Comparison of ENCODE assay signal across 9 mouse cellular contexts in genomic region chr6:28422651-28423290, GRCm38 (mm10). TPM values are rescaled to one million over a fixed set of nuclear protein-coding genes. Genes with fewer than 3 reads are reported as not detected.
DNase-seq lines count a peak whose midpoint lies in the region; ATAC-seq and TF ChIP-seq lines count a peak whose summit lies in the region.
"Had no signal": no experiment of that assay in that cellular context is flagged by ENCODE, and none has a peak within 500 bp of the region (broad histone marks: within the 10 kb centered on the region; RNA-seq: fewer than 3 reads in every experiment).

No protein-coding gene starts in this region.

- H3K9me3 ChIP-seq in heart, embryonic 11.5 days (replicated peaks; ENCODE audit: control insufficient read depth, low read length) = no peaks in the 10 kb centered on the region
- no peaks in the 10 kb centered on the region for H3K9me3 ChIP-seq in ES-Bruce4 (replicated peaks; ENCODE audit: control insufficient read depth, insufficient read depth, low read length, poor library complexity, severe bottlenecking)
- no peaks in the 10 kb centered on the region for H3K9me3 ChIP-seq in forebrain, postnatal 0 days (ENCODE audit: low read length)

- no peak overlapping the region for H3K27ac ChIP-seq in heart, embryonic 11.5 days (ENCODE audit: low read depth, low read length)
- no peak overlapping the region for H3K27ac ChIP-seq in ES-Bruce4 (ENCODE audit: insufficient read depth, low read length)
- peak overlapping the region; percentile 80; the same call in 1 of the 2 replicates for H3K27ac ChIP-seq in forebrain, postnatal 0 days (ENCODE audit: low read depth, low read length)
- H3K27ac ChIP-seq in macrophage = peak overlapping the region; percentile 35; the same call in 1 of the 2 replicates

- H3K79me2 ChIP-seq in macrophage (ENCODE audit: inconsistent target) = peaks cover 60% of the 10 kb centered on the region

- no peaks in the 10 kb centered on the region for H3K27me3 ChIP-seq in heart, embryonic 11.5 days (ENCODE audit: control insufficient read depth, insufficient read depth, low read length)
- H3K27me3 ChIP-seq in ES-Bruce4 (ENCODE audit: control insufficient read depth, insufficient read depth, low read length, poor library complexity, severe bottlenecking) = no peaks in the 10 kb centered on the region
- no peaks in the 10 kb centered on the region for H3K27me3 ChIP-seq in forebrain, postnatal 0 days (ENCODE audit: insufficient read depth, low read length)

- 68% methylated on average over 15 of the region's 15 CpGs for WGBS in heart, embryonic 11.5 days (ENCODE audit: insufficient replicate concordance)
- WGBS in forebrain, postnatal 0 days = 69% methylated on average over 15 of the region's 15 CpGs
- WGBS in macrophage (ENCODE audit: missing documents) = 77% methylated on average over 10 of the region's 15 CpGs

- DNase-seq in heart, postnatal 10 days = no peak
- DNase-seq in forebrain, postnatal 0 days = no peak
- DNase-seq in right cerebral cortex, adult 2 months (ENCODE audit: low spot score in 2 of 2) = no peak
- DNase-seq in layer of hippocampus, adult 9-11 months = no peak
- DNase-seq in thymus, postnatal 25 days = no peak

- TF ChIP-seq CTCF in ES-Bruce4 (IDR thresholded peaks at IDR 0.05; ENCODE audit: low read depth, low read length) = no peak
- no peak for TF ChIP-seq CTCF in forebrain, postnatal 0 days (IDR thresholded peaks at IDR 0.05; ENCODE audit: low read depth)

- H3K36me3 ChIP-seq in heart, embryonic 11.5 days (ENCODE audit: control insufficient read depth, insufficient read depth, low read length) = peaks cover 30% of the 10 kb centered on the region
- peaks cover 5% of the 10 kb centered on the region; the same call in 1 of the 2 replicates for H3K36me3 ChIP-seq in ES-Bruce4 (ENCODE audit: control insufficient read depth, insufficient read depth, low read length, poor library complexity, severe bottlenecking)
- peaks cover 38% of the 10 kb centered on the region for H3K36me3 ChIP-seq in forebrain, postnatal 0 days (ENCODE audit: insufficient read depth)
- H3K36me3 ChIP-seq in macrophage (ENCODE audit: inconsistent target) = peaks cover 29% of the 10 kb centered on the region

- H3K4me3 ChIP-seq in heart, embryonic 11.5 days (ENCODE audit: low read depth, low read length) = peak overlapping the region; percentile 95
- H3K4me3 ChIP-seq in ES-Bruce4 (ENCODE audit: low read depth, low read length) (no peak overlapping the region), macrophage (ENCODE audit: inconsistent target) (peak overlapping the region; percentile 14; the same call in 1 of the 2 replicates)
- H3K4me3 ChIP-seq in forebrain, postnatal 0 days (ENCODE audit: low read depth, low read length) = peak overlapping the region; percentile 86

- TF ChIP-seq EP300 in ES-Bruce4 (IDR thresholded peaks at IDR 0.05; ENCODE audit: insufficient read depth, low read depth, low read length) = no peak

- 0 out of 2 replicates have a peak overlapping the region, but pooled peaks have one; percentile 22 for H3K9ac ChIP-seq in heart, embryonic 11.5 days (ENCODE audit: low read depth, low read length)
- peak overlapping the region; percentile 97; the same call in 1 of the 2 replicates for H3K9ac ChIP-seq in ES-Bruce4 (ENCODE audit: low read depth, poor library complexity, severe bottlenecking)
- no peak overlapping the region for H3K9ac ChIP-seq in forebrain, postnatal 0 days

- peaks cover 31% of the 10 kb centered on the region for H3K4me1 ChIP-seq in heart, embryonic 11.5 days (ENCODE audit: control insufficient read depth, insufficient read depth, low read length)
- no peaks in the 10 kb centered on the region for H3K4me1 ChIP-seq in ES-Bruce4 (ENCODE audit: control insufficient read depth, insufficient read depth, low read length)
- peaks cover 24% of the 10 kb centered on the region for H3K4me1 ChIP-seq in forebrain, postnatal 0 days (ENCODE audit: insufficient read depth)

- TF ChIP-seq POLR2A in ES-Bruce4 (IDR thresholded peaks at IDR 0.05; ENCODE audit: insufficient read depth, low read length) = no peak

- intact Hi-C loops in heart, postnatal 10 days (cut with DNase I) = loop anchor here (5.0 to 10.0 kb wide), 3 partner anchors 55 to 602 kb away; partner anchors contain the start of gene Snd1

- peak; percentile 1; the same call in 1 of the 2 replicates for ATAC-seq in heart, embryonic 11.5 days (replicated peaks; ENCODE audit: insufficient number of reproducible peaks, low FRiP score, low TSS enrichment)
- no peak for ATAC-seq in forebrain, postnatal 0 days

- peak overlapping the region; percentile 56 for H3K4me2 ChIP-seq in heart, embryonic 11.5 days
- peak overlapping the region; percentile 74 for H3K4me2 ChIP-seq in forebrain, postnatal 0 days (ENCODE audit: low read depth)

RNA-seq across cellular contexts. Expression of gene Arf5, which starts 0.6 kb away (rescaled TPM):
- 243 and 281 TPM in 2 replicates for polyA plus RNA-seq in heart, embryonic 11.5 days (2014; fragmentation: Nextera tagmentation; extraction: Ambion mirVana)
- total RNA-seq in heart, postnatal 10 days (2021) = 100 to 1,000 TPM; 205 TPM
- polyA plus RNA-seq in ES-Bruce4 (2011; ENCODE audit: insufficient read depth, insufficient read length, low read depth, missing spikeins) = 128 and 130 TPM in 2 replicates
- total RNA-seq in forebrain, postnatal 0 days (2014; rRNA removed) = 292 and 346 TPM in 2 replicates
- 536 and 587 TPM in 2 replicates for polyA plus RNA-seq in forebrain, postnatal 0 days (2015; fragmentation: Nextera tagmentation; extraction: Ambion mirVana)
- 10 to 100 TPM; 14.8 to 96.9 (median 38.8) TPM for total RNA-seq in macrophage (2018; cell fraction: chromatin; rRNA removed)
- total RNA-seq in macrophage (2018; cell fraction: cytosol; rRNA removed) = 100 to 1,000 TPM; 128 to 184 (median 157) TPM
- 100 to 1,000 TPM in 6 of 26 experiments, 10 to 100 TPM in 20; 41.5 to 143 (median 77.1) TPM for total RNA-seq in macrophage (2018; cell fraction: nucleus; rRNA removed)
- 92.9 to 162 TPM (median 155 TPM) in 3 replicates for polyA plus RNA-seq in macrophage (2018)

RNA-seq across cellular contexts. Expression of gene Fscn3, which starts 4.8 kb away (rescaled TPM):
- not detected in 2 replicates for polyA plus RNA-seq in heart, embryonic 11.5 days (2014; fragmentation: Nextera tagmentation; extraction: Ambion mirVana)
- not detected for total RNA-seq in heart, postnatal 10 days (2021)
- polyA plus RNA-seq in ES-Bruce4 (2011; ENCODE audit: insufficient read depth, insufficient read length, low read depth, missing spikeins) = not detected in 2 replicates
- total RNA-seq in forebrain, postnatal 0 days (2014; rRNA removed) = 0.19 TPM in 1 of 2 replicates, not detected in the other
- polyA plus RNA-seq in forebrain, postnatal 0 days (2015; fragmentation: Nextera tagmentation; extraction: Ambion mirVana) = not detected in 2 replicates
- under 1 TPM in 4 of 26 experiments, not detected in 22; 0.25 to 0.57 (median 0.45) TPM for total RNA-seq in macrophage (2018; cell fraction: chromatin; rRNA removed)
- total RNA-seq in macrophage (2018; cell fraction: cytosol; rRNA removed) = not detected
- total RNA-seq in macrophage (2018; cell fraction: nucleus; rRNA removed) = under 1 TPM in 2 of 26 experiments, not detected in 24; 0.35 to 1.00 TPM
- not detected in 3 replicates for polyA plus RNA-seq in macrophage (2018)
- total RNA-seq: left cerebral cortex, postnatal 14 days had no signal

RNA-seq across cellular contexts. Expression of gene Gcc1, which starts 5.4 kb away (rescaled TPM):
- polyA plus RNA-seq in heart, embryonic 11.5 days (2014; fragmentation: Nextera tagmentation; extraction: Ambion mirVana) = 4.0 and 4.4 TPM in 2 replicates
- 10 to 100 TPM; 10.8 to 11.6 TPM for total RNA-seq in heart, postnatal 10 days (2021)
- polyA plus RNA-seq in ES-Bruce4 (2011; ENCODE audit: insufficient read depth, insufficient read length, low read depth, missing spikeins) (9.2 and 10.2 TPM in 2 replicates), macrophage (2018) (10.6 to 11.9 TPM (median 10.9 TPM) in 3 replicates)
- 17.1 and 17.2 TPM in 2 replicates for total RNA-seq in forebrain, postnatal 0 days (2014; rRNA removed)
- 7.1 and 9.6 TPM in 2 replicates for polyA plus RNA-seq in forebrain, postnatal 0 days (2015; fragmentation: Nextera tagmentation; extraction: Ambion mirVana)
- 10 to 100 TPM in 21 of 26 experiments, 1 to 10 TPM in 5; 4.9 to 46.1 (median 17.6) TPM for total RNA-seq in macrophage (2018; cell fraction: chromatin; rRNA removed)
- total RNA-seq in macrophage (2018; cell fraction: cytosol; rRNA removed) = 10 to 100 TPM in 24 of 26 experiments, 1 to 10 TPM in 2; 8.6 to 24.5 (median 14.6) TPM
- total RNA-seq in macrophage (2018; cell fraction: nucleus; rRNA removed) = 10 to 100 TPM in 25 of 26 experiments, 1 to 10 TPM in 1; 9.0 to 32.8 (median 20.7) TPM

RNA-seq across cellular contexts. Expression of gene Zfp800, which starts 25.0 kb away (rescaled TPM):
- 12.1 and 17.7 TPM in 2 replicates for polyA plus RNA-seq in heart, embryonic 11.5 days (2014; fragmentation: Nextera tagmentation; extraction: Ambion mirVana)
- total RNA-seq in heart, postnatal 10 days (2021) = 10 to 100 TPM; 12.2 TPM
- polyA plus RNA-seq in ES-Bruce4 (2011; ENCODE audit: insufficient read depth, insufficient read length, low read depth, missing spikeins) = 17.4 and 19.7 TPM in 2 replicates
- total RNA-seq in forebrain, postnatal 0 days (2014; rRNA removed) = 22.1 and 24.9 TPM in 2 replicates
- 14.1 and 16.5 TPM in 2 replicates for polyA plus RNA-seq in forebrain, postnatal 0 days (2015; fragmentation: Nextera tagmentation; extraction: Ambion mirVana)
- total RNA-seq in macrophage (2018; cell fraction: chromatin; rRNA removed) = 100 to 1,000 TPM in 19 of 26 experiments, 10 to 100 TPM in 7; 48.6 to 324 (median 123) TPM
- 10 to 100 TPM; 23.9 to 74.5 (median 39.1) TPM for total RNA-seq in macrophage (2018; cell fraction: cytosol; rRNA removed)
- total RNA-seq in macrophage (2018; cell fraction: nucleus; rRNA removed) = 100 to 1,000 TPM in 20 of 26 experiments, 10 to 100 TPM in 6; 67.0 to 272 (median 130) TPM
- polyA plus RNA-seq in macrophage (2018) = 18.0 to 19.9 TPM (median 19.3 TPM) in 3 replicates

RNA-seq across cellular contexts. Expression of gene Pax4, which starts 26.4 kb away (rescaled TPM):
- polyA plus RNA-seq in heart, embryonic 11.5 days (2014; fragmentation: Nextera tagmentation; extraction: Ambion mirVana) = not detected in 2 replicates
- total RNA-seq in heart, postnatal 10 days (2021) = not detected
- not detected in 2 replicates for polyA plus RNA-seq in ES-Bruce4 (2011; ENCODE audit: insufficient read depth, insufficient read length, low read depth, missing spikeins)
- total RNA-seq in forebrain, postnatal 0 days (2014; rRNA removed) = 0.29 TPM in 1 of 2 replicates, not detected in the other
- polyA plus RNA-seq in forebrain, postnatal 0 days (2015; fragmentation: Nextera tagmentation; extraction: Ambion mirVana) = 0.11 and 0.16 TPM in 2 replicates
- 1 to 10 TPM in 1 of 26 experiments, not detected in 25; 1.2 TPM for total RNA-seq in macrophage (2018; cell fraction: chromatin; rRNA removed)
- under 1 TPM in 1 of 26 experiments, not detected in 25; 0.14 TPM for total RNA-seq in macrophage (2018; cell fraction: cytosol; rRNA removed)
- total RNA-seq in macrophage (2018; cell fraction: nucleus; rRNA removed) = 1 to 10 TPM in 1 of 26 experiments, not detected in 25; 2.2 TPM
- not detected in 3 replicates for polyA plus RNA-seq in macrophage (2018)
- total RNA-seq: left cerebral cortex, postnatal 14 days had no signal

Comparison
In these comparisons a context has a peak if more than half of its experiments do, and no peak if none do; other contexts are left out.
1. H3K27ac ChIP-seq: peak in forebrain, postnatal 0 days (single experiment) and macrophage (single experiment); none in heart, embryonic 11.5 days (single experiment) and ES-Bruce4 (single experiment).